Mouse (Mus musculus) heart, postnatal 14 days (tissue): ENCODE results near the gene Ssbp4. TPM values are rescaled to one million over a fixed set of nuclear protein-coding genes. Genes with fewer than 3 reads are reported as not detected.
A peak's percentile ranks its signal among the peaks of the same experiment; 100 is the strongest.

ENCODE experiments used
- DNase-seq, 2 experiments: peaks; one replicate each; pipeline ENCODE4 v3.0.0; 2021 to 2022
- intact Hi-C: fragments of 180-260 bp; cut with DNase I; formaldehyde crosslinking; loops from one replicate; pipeline ENCODE4 v1.15.1; 2025
- total RNA-seq, 2 experiments: library from RNA; stranded (reverse); gene quantifications; 2 replicates each; pipeline ENCODE4 v1.2.3; 2021

The Ssbp4 gene
- total RNA-seq, 2 experiments from 2014 or later, result 39.7 to 46.4 TPM

GRCm38 (mm10) chr8:70609849-70610795, 1.4 kb upstream of the Ssbp4 start:
- intact Hi-C loops, result loop anchor here (2.0 to 5.0 kb wide), 3 partner anchors 42 to 92 kb away; partner anchors contain the start of gene Iqcn
- DNase-seq, result peak; percentile 90 to 94

- peak; percentile 93 to 94 for DNase-seq
- intact Hi-C loops, result no loop called here
Measured at GRCm38 (mm10) chr8:70609368-70609848, 736 bp upstream of the Ssbp4 start.

GRCm38 (mm10) chr8:70607898-70608748, 549 bp downstream of the Ssbp4 start:
- intact Hi-C loops, result no loop called here
- DNase-seq, result peak; percentile 71 to 81

- DNase-seq, result no peak
- intact Hi-C loops, result no loop called here
Measured at GRCm38 (mm10) chr8:70607603-70607897, 1.1 kb downstream of the Ssbp4 start.

GRCm38 (mm10) chr8:70606780-70607602, 1.7 kb downstream of the Ssbp4 start:
- intact Hi-C loops, result no loop called here
- DNase-seq, result no peak

- intact Hi-C loops, result no loop called here
- no peak for DNase-seq
Measured at GRCm38 (mm10) chr8:70605871-70606779, 2.5 kb downstream of the Ssbp4 start.

GRCm38 (mm10) chr8:70604558-70604957, 4.1 kb downstream of the Ssbp4 start:
- DNase-seq, result no peak
- intact Hi-C loops, result no loop called here

- intact Hi-C loops, result no loop called here
- DNase-seq, result no peak
Measured at GRCm38 (mm10) chr8:70602139-70602811, 6.4 kb downstream of the Ssbp4 start.

- DNase-seq, result peak; percentile 80 to 84
- intact Hi-C loops, result no loop called here
Measured at GRCm38 (mm10) chr8:70601271-70601649, 7.4 kb downstream of the Ssbp4 start.

GRCm38 (mm10) chr8:70600473-70601270, 8.0 kb downstream of the Ssbp4 start:
- peak; percentile 51 to 62 for DNase-seq

GRCm38 (mm10) chr8:70599507-70600290, 9.0 kb downstream of the Ssbp4 start:
- no peak for DNase-seq
- intact Hi-C loops, result no loop called here

More at GRCm38 (mm10) chr8:70600473-70601270, 8.0 kb downstream of the Ssbp4 start:
- intact Hi-C loops, result no loop called here

GRCm38 (mm10) chr8:70598722-70599121, 9.9 kb downstream of the Ssbp4 start:
- no peak for DNase-seq

GRCm38 (mm10) chr8:70598283-70598682, 10.4 kb downstream of the Ssbp4 start:
- intact Hi-C loops, result no loop called here
- peak; percentile 74 to 83 for DNase-seq

More at GRCm38 (mm10) chr8:70598722-70599121, 9.9 kb downstream of the Ssbp4 start:
- intact Hi-C loops, result no loop called here

GRCm38 (mm10) chr8:70597417-70598272, 11.0 kb downstream of the Ssbp4 start:
- intact Hi-C loops, result no loop called here
- no peak for DNase-seq

- intact Hi-C loops, result no loop called here
- no peak for DNase-seq
Measured at GRCm38 (mm10) chr8:70596775-70597416, 11.8 kb downstream of the Ssbp4 start.

GRCm38 (mm10) chr8:70596216-70596615, 12.5 kb downstream of the Ssbp4 start:
- DNase-seq, result no peak
- intact Hi-C loops, result no loop called here
